Mouse (Mus musculus): ENCODE results near the gene Hnrnpa0.
"Not testable (repeated sequence)": the region's sequence is repeated elsewhere in the genome, so short reads cannot be mapped to it uniquely, and the experiment has no call there.

The Hnrnpa0 gene

DNA sequence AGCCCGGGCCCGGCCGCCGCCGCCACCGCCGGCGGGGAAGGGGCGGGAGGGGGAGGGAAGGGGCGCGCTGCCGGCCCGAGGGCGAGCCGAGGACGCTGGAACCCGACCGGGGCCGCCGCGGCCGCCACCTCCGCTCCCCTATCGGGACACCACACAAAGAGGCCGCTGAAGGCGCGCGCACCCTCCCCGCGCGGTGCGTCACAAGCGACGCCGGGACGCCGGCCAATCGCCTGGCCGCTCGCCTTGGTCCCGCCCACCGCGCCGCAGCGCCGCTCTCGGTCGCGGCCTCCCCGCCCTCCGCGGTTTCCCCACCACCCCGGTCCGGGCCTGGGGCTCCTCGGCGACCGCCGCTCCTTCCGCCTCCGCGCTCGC is at the start of gene Hnrnpa0:
Gene Hnrnpa0, minus strand, starts transcription at position 161 of the 372 bp plus-strand sequence.
- DNase-seq, result peak; percentile 98 to 99

DNA sequence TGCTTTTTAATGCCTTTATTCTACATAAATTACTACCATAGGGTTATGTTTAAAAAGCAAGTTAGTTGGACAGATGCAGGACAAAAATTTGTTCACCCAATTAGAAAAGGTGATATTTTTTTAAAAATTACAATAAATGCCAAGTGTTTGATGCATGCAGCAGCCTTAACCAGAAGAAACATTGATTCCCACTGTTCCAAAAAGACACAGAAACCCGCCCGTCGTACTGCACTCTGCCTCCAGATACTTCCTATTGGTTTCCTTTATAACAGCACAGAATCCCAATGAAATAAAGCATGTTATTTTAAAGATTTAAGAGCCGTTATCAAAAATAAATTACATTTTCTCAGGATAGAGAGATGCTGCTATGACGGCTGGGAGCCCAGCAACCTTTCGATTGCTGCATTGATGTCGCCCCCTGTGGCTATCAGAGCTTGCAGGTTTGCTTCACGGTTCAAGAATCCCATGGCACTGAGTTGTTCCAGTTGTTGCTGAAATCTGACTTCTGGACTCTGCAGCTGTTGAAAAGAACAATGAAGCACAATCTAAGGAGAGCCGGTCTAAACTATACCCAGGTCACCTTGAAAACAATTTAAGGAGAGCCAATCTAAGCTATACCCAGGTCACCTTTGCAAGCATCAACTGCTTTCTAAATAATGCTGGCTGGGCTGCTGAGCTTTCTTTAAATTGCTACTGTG is 49.3 kb upstream of the Hnrnpa0 start:
- peak; percentile 98 to 99 for DNase-seq

DNA sequence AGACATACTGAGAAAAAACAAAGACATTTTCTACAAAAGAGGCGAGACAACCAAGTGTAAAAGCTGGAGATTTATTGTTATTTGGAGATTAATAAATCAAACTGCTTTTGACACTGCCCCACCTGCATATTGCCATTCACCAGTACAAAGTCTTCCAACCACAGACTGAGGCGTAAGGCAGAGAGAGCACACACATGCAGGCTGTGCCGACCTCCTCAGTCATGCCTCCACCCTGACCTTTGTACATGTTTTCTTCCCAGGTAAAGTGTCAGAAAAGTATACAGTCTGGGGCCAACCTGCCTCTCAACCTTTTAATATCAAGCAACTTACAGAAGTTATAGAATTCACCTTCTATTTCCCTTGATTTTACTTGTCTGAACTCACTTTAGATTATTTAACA is 47.7 kb upstream of the Hnrnpa0 start:
- no peak for DNase-seq

DNA sequence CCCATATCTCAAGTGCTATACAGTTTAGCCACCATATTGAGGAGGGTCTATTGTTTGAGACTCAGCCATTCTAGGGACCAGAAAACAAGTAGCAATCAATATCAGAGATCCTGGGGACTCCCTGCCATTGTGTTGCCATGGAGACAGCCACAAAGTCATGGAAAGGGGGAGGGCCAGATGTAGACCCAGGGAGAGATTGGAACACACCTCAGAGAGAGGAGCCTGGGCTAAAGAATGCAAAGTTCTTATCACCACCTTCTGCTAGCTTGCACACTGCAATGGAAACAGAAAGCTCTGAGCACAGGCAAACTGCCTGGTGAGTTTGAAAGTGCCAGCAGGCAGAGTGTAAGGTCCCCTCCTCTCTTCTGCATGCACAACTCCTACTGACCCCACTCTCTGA is 39.8 kb upstream of the Hnrnpa0 start:
- DNase-seq, result no peak

DNA sequence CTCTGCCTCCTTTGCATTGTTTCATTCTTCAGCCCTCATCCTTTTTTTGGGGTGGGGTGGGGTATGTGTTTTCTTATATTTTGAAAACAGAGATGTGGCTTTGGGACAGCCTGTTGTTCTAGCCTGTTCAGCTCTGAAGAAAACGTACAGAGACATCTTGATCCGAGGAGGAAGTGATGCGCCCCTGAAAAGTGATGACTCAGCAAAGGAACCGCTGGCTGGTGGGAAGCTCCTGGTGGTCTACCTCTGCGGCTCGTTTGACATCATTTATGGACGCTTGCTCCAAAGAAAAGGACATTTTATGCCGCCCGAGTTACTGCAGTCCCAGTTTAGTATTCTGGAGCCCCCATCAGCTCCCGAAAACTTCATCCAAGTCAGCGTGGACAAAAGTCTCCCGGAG is 35.0 kb upstream of the Hnrnpa0 start:
- DNase-seq, result no peak

DNA sequence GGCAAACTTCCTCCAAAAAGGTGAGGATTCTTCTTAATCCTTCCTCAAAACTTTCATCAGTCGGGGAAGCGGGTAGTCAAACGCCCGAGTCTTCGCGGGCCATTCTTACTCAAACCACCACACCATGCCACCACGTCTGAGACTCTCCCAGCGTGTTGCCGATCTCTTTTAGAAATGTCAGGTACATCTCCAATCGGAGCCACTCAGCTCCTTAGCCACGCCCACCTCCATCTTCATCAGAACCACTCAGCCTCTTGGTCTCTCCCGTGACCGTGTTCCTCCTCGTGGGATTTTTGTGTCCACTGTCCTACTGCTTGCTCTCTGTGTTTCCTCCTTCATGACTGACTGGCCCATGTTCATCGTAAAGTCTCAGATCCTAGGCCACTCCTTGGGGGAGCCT is 32.4 kb upstream of the Hnrnpa0 start:
- DNase-seq, result no peak

DNA sequence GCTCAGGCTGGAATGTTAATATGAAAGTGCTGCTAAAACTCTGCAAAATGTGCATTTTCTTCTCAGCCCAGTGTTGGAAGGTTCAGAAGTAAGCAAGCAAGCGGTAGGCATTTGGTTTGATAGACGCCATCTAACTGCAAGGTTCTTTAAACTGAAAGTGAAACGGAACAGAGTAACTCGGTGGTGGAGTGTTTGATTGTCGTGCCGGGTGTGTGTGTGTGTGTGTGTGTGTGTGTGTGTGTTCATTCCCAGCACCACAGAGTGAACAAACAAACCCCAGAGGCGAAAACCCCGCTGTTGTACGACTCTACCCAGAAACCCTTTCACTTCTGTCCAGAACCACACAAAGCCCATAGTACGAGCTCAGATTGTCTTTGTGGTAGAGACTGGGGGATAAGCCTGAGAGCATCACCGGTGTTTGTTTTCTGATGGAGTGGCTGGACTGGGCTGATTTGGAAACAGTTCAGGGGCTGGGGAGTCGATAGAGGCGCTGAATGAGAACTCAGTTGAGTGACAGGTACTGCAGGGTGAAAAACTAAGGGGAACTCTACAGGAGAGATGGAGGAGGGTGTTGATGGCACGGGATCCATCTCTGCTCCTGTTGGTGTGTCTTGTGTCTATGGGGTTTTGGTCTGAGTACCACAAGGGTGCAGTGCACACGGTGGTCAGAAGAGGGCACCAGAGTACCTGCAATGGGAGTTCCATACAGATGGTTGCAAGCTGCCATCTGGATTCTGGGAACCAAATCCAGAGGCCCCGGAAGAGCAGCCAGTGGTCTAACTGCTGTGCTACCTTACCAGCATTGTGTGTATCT is 29.9 kb upstream of the Hnrnpa0 start:
- peak; percentile 93 to 97 for DNase-seq

DNA sequence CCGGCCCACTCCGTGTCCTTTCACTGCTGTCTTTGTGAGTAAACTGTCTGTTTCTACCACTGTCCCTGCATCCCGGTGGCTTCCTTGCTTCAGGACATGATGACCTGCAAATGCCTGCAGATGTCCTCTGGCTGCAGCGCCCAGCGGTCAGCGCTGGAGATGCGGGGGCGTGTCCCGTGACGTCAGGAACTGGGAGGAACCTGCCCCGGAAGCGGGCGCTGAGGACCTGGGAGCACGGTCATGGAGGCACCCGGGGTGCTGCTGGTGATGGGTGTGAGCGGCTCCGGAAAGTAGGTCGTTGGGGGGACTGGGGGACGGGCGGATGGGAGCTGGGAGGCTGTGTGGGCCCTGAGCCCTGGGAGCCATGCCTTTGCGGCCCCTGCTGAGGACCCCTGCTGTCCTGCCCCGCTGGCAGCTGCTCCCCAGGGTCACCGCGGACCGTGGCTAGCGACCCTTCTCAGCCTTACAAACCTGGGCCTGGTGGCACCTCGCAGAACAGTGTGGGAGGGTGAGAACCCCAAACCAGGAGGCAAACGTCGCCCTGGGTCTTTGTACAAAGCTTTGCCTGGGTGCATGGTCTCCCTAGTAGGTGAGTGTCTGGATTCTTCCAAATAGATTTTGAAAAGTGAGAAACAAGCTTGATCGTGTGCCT is 29.2 kb upstream of the Hnrnpa0 start, which contains the start of gene Idnk:
Gene Idnk, plus strand, starts transcription at position 203 of the 652 bp plus-strand sequence.
- DNase-seq, result peak; percentile 88 to 89

DNA sequence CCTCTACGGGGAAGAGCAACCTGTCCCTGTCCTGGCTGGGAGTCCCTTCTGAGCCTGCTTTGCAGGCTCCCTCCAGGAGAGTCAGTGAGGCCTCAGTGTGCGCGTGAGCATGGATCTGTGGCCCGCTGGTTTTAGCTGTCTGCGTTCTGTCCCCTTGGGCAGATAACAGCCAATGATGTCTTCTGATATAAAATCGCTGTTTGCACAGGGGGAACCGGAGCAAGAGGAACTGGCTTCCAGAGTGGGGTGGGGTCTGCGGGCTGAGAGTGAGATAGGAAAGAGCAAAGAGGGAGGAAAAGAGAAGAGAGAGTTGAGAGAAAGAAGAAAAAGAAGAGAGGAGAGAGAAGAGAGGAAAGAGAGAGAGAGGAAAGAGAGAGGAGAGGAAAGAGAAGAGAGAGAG is 28.7 kb upstream of the Hnrnpa0 start:
- DNase-seq, result peak; percentile 26 to 38

DNA sequence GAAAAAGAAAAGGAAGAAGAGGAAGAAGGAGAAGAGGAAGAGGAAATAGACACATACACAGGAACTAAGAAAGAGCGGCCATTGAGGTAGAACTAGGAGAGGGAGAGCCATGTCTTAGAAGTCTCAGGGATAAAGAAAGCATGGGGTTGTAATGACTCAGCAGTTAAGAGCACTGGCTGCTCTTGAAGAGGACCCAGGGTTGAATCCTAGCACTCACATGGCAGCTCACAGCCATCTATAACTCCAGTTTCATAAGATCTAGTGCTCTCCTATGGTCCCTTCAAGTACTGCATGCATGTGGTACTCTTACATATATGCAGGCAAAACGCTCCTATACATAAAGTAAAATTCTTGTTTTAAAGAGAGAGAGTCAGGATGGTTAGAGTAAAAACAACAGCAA is 27.7 kb upstream of the Hnrnpa0 start:
- DNase-seq, result peak in 1 of 2 experiments; percentile 41

DNA sequence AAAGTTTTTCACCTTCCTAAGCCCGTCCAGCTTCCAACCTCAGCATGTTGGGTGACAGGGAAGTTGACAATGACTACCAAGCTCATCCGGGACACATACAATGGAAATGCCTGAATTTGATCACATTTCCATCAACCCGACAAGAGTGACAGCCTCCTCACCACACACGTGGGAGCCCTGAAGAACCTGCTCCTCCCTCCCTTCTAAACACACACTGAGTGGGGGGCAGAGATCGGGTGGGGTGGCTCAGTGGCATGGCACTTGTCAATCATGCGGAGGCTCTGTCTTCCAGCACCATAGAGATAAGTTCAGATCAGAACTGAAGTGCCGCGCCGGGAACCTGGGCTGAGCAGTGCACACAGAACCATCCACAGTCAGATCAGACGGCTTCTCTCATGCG is 22.1 kb upstream of the Hnrnpa0 start:
- no peak for DNase-seq

DNA sequence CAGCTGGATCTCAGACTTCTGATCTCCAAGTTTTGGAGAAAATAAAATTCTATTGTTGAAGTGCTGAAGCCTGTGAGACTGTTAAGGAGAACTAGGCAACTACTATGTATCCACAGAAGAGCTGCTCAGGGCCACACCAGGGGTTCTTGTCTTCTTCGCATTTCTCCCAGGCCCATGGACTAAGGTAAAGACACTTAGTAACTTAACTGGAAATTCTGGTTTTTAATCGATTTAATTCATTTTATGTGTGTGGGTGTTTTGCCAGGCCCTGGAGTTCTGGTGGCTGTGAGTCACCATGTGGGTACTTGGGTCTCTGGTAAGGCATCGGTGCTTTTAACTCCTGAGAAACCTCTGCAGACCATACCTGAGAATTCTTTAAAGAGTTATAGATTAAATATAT is 21.3 kb upstream of the Hnrnpa0 start:
- DNase-seq, result no peak

DNA sequence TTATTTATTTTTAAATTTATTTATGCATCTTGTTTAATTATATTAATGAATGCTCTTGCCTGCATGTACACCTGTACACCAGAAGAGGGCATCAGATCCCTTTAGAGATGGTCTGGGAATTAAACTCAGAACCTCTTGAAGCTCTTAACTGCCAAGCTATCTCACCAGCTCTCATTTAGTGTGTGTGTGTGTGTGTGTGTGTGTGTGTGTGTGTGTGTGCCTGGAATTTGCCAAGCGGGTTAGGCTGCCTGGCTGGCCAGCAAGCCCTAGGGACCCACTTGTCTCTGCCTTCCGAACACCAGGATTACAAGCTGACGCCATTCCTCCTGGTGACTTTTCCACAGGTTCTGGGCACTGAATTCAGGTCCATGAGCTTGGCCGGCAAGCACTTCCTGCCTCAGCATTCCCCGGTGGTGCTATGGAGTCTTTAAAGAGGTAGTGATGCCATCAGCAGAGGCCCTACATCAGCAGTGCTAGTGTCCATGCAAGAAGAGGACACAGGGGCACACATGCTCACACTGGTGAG is 20.7 kb upstream of the Hnrnpa0 start:
- DNase-seq, result peak; percentile 45 to 56

DNA sequence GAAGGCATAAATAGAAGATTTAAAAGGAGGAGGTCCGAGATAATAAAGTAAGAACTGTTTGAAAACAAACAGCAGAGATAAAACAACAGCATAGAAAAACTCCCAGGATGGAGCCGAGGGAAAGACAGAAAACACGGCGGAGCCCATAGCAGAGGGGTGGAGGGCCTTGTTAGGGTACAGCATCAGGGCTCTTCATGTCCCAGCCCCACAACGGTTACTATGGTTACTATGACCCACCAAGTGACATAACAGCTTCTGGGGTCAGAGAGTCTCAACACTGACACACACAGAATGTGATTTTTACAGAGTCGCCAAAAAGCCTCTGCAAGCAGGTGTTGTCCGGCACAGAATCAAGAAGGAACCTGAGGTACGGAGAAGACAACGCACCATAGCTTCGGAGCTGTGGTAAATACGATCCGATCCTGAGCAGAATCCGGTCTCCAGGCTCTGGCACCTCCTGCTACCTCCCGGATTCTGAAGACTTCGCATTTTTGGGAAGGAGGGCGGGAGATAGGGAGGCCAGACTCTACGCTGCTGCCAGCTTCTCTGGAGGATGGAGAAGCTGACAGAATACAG is 20.0 kb upstream of the Hnrnpa0 start:
- DNase-seq, result peak; percentile 69 to 71

DNA sequence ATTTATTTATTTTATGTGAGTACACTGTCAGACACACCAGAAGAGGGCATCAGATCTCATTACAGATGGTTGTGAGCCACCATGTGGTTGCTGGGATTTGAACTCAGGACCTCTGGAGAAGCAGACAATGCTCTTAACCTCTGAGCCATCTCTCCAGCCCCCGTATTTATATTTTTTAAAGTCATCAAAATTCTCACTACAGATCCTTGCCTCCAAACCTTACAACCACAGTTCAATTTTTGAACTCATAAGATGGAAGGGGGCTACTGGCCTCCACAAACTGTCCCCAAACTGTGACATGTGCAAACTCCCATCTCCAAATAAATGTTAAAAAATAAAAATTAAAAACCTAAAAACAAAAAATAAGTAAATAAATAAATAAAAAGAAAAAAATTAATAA is 19.4 kb upstream of the Hnrnpa0 start:
- no peak for DNase-seq

DNA sequence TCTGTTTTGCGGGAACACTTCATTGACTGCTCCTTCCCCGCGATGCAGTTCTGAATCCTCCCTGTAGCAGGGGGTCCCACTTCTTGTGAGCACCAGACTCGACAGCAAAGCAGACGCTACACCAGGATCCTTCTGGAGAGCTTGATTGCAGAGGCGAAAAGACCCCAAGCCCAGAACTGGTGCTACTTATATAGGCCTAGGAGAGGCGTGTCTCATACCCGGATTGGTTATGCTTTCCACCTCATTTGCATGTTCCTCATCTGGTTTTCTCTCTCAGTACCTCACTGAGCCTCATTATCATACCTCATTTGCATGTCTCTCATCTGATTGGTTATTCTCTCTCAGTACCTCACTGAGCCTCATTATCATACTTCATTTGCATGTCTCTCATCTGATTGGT is 18.2 kb upstream of the Hnrnpa0 start:
- DNase-seq, result not testable (repeated sequence)

DNA sequence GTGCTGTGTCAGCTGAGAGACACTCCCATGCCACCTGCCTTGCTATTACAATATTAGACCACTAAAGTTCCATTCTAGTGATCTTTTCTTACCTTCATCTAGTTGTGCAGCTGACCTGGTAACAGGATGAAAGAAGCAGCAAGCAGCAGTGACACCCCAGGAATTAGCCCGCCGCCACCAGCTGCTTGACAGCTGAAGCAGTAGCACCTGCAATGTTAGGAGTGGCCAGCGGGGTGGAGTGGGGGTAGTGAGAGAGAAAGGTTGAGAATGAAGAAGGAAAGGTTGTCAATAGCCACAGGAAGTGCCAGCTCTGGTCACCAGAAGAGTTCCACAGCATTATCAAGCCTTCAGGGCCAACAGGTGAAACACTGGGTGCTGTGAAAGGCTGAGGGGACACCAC is 3.3 kb upstream of the Hnrnpa0 start:
- no peak for DNase-seq

DNA sequence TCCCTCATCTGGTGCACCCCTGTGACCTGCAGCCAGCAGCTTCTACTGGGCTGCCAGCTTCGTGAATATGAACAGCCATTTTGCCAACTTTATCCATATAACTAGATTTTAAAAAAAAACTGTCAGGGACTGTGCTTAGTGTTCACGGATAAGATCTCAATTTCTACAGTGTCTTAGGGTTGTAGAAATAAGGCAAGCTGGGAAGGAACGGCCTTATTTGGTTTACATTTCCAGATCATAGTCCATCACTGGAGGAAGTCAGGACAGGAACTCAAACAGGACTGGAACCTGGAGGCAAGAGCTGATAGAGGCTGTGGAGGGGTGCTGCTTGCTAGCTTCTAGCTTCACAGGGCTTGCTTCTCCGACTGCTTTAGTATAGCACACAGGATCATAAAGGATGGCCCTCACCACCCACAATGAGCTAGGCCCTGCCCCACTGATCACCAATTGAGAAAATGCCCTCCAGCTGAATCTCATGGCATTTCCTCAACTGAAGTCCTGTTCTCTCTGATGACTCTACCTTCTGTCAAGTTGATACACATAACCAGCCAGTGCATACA is 1.4 kb upstream of the Hnrnpa0 start:
- no peak for DNase-seq

DNA sequence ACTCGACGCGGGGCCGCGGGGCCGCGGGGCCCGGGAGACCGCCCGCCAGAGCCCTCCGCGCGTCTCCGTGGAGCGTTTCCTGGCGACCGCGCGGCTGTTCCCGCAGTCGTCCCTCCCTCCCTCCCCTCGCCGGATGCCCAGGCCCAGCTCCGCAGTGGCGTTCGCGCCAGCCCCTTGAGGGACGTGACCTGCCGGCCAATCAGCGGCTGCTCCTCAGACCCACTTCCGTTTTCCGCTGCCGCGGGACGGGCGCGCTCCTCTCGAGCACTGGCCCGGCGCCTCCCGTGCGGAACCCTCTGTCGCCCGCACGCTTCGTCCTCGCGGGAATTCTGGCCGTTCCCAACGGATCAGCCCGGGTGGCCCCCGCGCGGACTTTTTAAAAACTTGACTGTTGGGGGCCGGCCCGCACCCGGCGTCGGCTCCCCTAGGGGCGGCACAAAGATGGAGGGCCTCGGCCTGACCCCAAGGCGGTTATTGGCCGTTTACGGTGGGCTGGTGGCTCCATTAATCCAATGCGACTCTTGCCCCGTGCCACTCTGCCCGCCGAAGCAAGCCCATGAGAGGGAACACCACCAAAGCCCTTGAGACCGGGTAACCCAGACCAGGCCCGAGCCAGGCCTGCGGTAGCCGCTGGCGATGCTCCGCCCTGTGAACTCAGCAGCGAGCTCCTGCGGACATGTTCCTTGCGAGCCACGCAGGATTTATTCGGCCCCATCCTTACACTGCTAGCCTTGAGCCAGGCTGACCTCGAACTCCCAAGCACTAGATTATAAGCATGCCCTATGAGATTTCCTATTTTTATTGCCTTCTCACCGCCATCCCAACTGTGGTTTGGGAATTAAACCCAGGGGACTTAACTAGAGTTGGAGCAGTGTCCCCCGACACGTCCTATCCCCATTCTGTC is 664 bp upstream of the Hnrnpa0 start:
- peak; percentile 97 for DNase-seq

DNA sequence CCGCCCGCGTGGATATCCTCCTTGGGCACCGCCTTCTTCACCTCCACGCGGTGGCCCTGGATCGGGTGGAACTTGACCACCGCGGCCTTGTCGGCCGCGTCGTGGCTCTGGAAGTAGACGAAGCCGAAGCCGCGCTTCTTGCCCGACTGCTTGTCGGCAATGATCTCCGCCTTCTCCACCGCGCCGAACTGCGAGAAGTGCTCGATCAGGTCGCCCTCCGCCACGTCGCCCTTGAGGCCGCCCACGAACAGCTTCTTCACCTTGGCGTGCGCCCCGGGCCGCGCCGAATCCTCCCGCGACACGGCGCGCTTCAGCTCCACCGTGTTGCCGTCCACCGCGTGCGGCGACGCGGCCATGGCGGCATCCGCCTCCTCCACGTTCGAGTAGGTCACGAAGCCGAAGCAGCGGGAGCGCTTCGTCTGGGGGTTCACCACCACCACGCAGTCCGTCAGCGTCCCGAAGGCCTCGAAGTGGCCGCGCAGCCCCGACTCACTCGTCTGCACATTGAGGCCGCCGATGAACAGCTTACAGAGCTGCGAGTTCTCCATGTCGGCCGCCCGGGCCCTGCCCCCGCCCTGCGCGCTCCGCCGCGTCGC is 492 bp downstream of the Hnrnpa0 start:
- peak in 1 of 2 experiments; percentile 77 for DNase-seq

All from cerebellum, postnatal 14 days (tissue).